Mouse (Mus musculus) kidney, adult 10 weeks (tissue): Measurements from ENCODE around the gene Olfr23. TPM values are rescaled to one million over a fixed set of nuclear protein-coding genes. Genes with fewer than 3 reads are reported as not detected.

ENCODE experiments used
- polyA plus RNA-seq: library from polyadenylated mRNA; stranded (reverse); fragments of 350-450 nt; fragmentation: Illumina TruSeq; extraction: RNeasy Lipid Tissue Mini Kit (QIAGEN cat#74804); gene quantifications from one replicate; pipeline ENCODE4 v1.2.3, GENCODE M21; 2014; ENCODE audit warnings: low read depth, low replicate concordance

Gene Olfr23
- polyA plus RNA-seq = not detected

GRCm38 (mm10) chr11:73936377-73936776 lies at the start of gene Olfr23:
Olfr23 (plus strand) TSS chr11:73936677.

DNA sequence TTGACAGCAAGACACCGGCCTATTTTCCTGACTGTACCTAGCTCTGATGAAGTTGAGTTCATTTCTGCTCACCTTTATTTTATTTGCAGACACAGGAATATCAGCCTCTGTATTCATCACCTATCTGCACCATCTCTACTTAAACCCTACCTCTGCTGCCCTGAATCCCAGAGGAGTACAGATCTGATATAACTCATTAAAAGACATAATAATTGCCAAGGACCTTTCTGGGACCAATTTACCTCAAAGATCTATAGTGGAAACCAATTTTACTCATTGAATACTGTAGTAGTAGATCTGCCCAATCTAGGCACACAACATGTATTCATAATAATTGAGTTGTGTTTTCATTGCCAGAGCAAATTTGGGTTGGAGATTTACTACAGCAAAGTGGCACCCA lies 45.8 kb upstream of the Olfr23 start, which contains the start of gene Olfr394:
Gene Olfr394 (minus strand): TSS at position 101 of the 400 bp plus-strand sequence.

DNA sequence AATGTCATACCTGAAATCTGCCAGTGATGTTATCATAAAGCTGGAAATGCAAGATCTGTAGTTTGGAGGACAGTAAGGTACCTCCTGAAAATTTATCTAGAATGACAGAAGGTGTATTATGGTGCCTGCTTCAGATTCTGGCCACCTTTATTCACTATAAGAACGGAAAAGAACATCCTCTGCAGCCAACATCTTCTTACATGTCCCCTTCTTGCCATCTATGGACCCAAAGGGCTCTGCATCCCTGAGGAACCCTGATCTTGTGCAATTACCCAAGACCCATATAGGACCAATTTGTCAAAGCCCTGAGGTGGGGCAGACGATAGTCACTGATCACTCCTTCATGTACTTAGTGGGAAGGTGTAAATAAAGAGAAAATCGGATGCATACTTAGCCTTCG lies 27.3 kb upstream of the Olfr23 start, which contains the start of gene Olfr395:
Gene Olfr395 (minus strand): TSS at position 101 of the 400 bp plus-strand sequence.

GRCm38 (mm10) chr11:73960517-73960916 lies 24.0 kb downstream of the Olfr23 start, which contains the start of gene Olfr397:
Olfr397 (plus strand) TSS chr11:73960817.

GRCm38 (mm10) chr11:73990307-73990706 lies 53.8 kb downstream of the Olfr23 start, which contains the start of gene Olfr398:
Olfr398 (minus strand) TSS chr11:73990407.

Other genes with a start within 250 kb of the Olfr23 start
- gene Zfp735, start 247.9 kb upstream of the Olfr23 start, polyA plus RNA-seq = not detected
- not detected for gene Olfr389, start 156.0 kb upstream of the Olfr23 start, polyA plus RNA-seq
- gene Olfr390, start 153.7 kb upstream of the Olfr23 start, polyA plus RNA-seq = not detected
- gene Olfr391-ps, start 133.6 kb upstream of the Olfr23 start, polyA plus RNA-seq = not detected
- not detected for gene Olfr392, start 119.6 kb upstream of the Olfr23 start, polyA plus RNA-seq
- gene Olfr393, start 85.2 kb upstream of the Olfr23 start, polyA plus RNA-seq = not detected
- gene Olfr394, start 45.9 kb upstream of the Olfr23 start, polyA plus RNA-seq = not detected
- gene Olfr395, start 27.4 kb upstream of the Olfr23 start, polyA plus RNA-seq = not detected
- gene Olfr397, start 24.1 kb downstream of the Olfr23 start, polyA plus RNA-seq = not detected
- not detected for gene Olfr398, start 53.7 kb downstream of the Olfr23 start, polyA plus RNA-seq
- not detected for gene Olfr139, start 119.9 kb downstream of the Olfr23 start, polyA plus RNA-seq
- gene Olfr399, start 119.9 kb downstream of the Olfr23 start, polyA plus RNA-seq = not detected
- not detected for gene Zfp616, start 133.3 kb downstream of the Olfr23 start, polyA plus RNA-seq
- gene Olfr401, start 177.0 kb downstream of the Olfr23 start, polyA plus RNA-seq = not detected
- gene Olfr402, start 216.9 kb downstream of the Olfr23 start, polyA plus RNA-seq = not detected
- gene Olfr403, start 249.6 kb downstream of the Olfr23 start, polyA plus RNA-seq = not detected